Mouse (Mus musculus): ENCODE measurements around the gene Plscr2.
"Not testable (repeated sequence)": the region's sequence is repeated elsewhere in the genome, so short reads cannot be mapped to it uniquely, and the experiment has no call there.

Plscr2 gene

GRCm38 (mm10) chr9:92273271-92273670 lies 2.1 kb upstream of the Plscr2 start:
- in situ Hi-C loops (cut with MboI, MseI): no loop called here

GRCm38 (mm10) chr9:92273956-92274762 lies 1.2 kb upstream of the Plscr2 start:
- in situ Hi-C loops (cut with MboI, MseI): no loop called here

- in situ Hi-C loops (cut with MboI, MseI): no loop called here
Measured at GRCm38 (mm10) chr9:92276360-92276759, 958 bp downstream of the Plscr2 start.

GRCm38 (mm10) chr9:92280048-92280447 lies 4.6 kb downstream of the Plscr2 start:
- in situ Hi-C loops (cut with MboI, MseI): no loop called here

- in situ Hi-C loops (cut with MboI, MseI): no loop called here
Measured at GRCm38 (mm10) chr9:92282563-92283171, 7.3 kb downstream of the Plscr2 start.

- in situ Hi-C loops (cut with MboI, MseI): no loop called here
Measured at GRCm38 (mm10) chr9:92289675-92290074, 14.3 kb downstream of the Plscr2 start.

- in situ Hi-C loops (cut with MboI, MseI): no loop called here
Measured at GRCm38 (mm10) chr9:92292169-92292568, 16.8 kb downstream of the Plscr2 start.

GRCm38 (mm10) chr9:92292922-92293321 lies 17.5 kb downstream of the Plscr2 start:
- in situ Hi-C loops (cut with MboI, MseI): no loop called here

- in situ Hi-C loops (cut with MboI, MseI): no loop called here
Measured at GRCm38 (mm10) chr9:92293560-92294548, 18.5 kb downstream of the Plscr2 start.

GRCm38 (mm10) chr9:92298288-92298687 lies 22.9 kb downstream of the Plscr2 start:
- in situ Hi-C loops (cut with MboI, MseI): no loop called here

GRCm38 (mm10) chr9:92301213-92301612 lies 25.8 kb downstream of the Plscr2 start:
- in situ Hi-C loops (cut with MboI, MseI): loop anchor here (5.0 kb wide), 1 partner anchor 44 kb away; no protein-coding TSS in a partner anchor

- in situ Hi-C loops (cut with MboI, MseI): no loop called here
Measured at GRCm38 (mm10) chr9:92305075-92305474, 29.7 kb downstream of the Plscr2 start.

GRCm38 (mm10) chr9:92305620-92306220 lies 30.3 kb downstream of the Plscr2 start:
- in situ Hi-C loops (cut with MboI, MseI): no loop called here

GRCm38 (mm10) chr9:92309077-92309476 lies 33.7 kb downstream of the Plscr2 start, which contains the start of gene 1700057G04Rik:
Gene 1700057G04Rik, plus strand, starts transcription at chr9:92309377.
- in situ Hi-C loops (cut with MboI, MseI): no loop called here

- in situ Hi-C loops (cut with MboI, MseI): no loop called here
Measured at GRCm38 (mm10) chr9:92316791-92317190, 41.4 kb downstream of the Plscr2 start.

GRCm38 (mm10) chr9:92325936-92326335 lies 50.5 kb downstream of the Plscr2 start:
- in situ Hi-C loops (cut with MboI, MseI): not testable (repeated sequence)

GRCm38 (mm10) chr9:92326813-92327212 lies 51.4 kb downstream of the Plscr2 start:
- in situ Hi-C loops (cut with MboI, MseI): no loop called here

GRCm38 (mm10) chr9:92331383-92331782 lies 56.0 kb downstream of the Plscr2 start:
- in situ Hi-C loops (cut with MboI, MseI): no loop called here

- in situ Hi-C loops (cut with MboI, MseI): no loop called here
Measured at GRCm38 (mm10) chr9:92334845-92335244, 59.4 kb downstream of the Plscr2 start.

- in situ Hi-C loops (cut with MboI, MseI): no loop called here
Measured at GRCm38 (mm10) chr9:92335277-92335818, 59.9 kb downstream of the Plscr2 start.

- in situ Hi-C loops (cut with MboI, MseI): no loop called here
Measured at GRCm38 (mm10) chr9:92337063-92337462, 61.7 kb downstream of the Plscr2 start.
